Mouse (Mus musculus): ENCODE results near the gene Tra2a.

DNA sequence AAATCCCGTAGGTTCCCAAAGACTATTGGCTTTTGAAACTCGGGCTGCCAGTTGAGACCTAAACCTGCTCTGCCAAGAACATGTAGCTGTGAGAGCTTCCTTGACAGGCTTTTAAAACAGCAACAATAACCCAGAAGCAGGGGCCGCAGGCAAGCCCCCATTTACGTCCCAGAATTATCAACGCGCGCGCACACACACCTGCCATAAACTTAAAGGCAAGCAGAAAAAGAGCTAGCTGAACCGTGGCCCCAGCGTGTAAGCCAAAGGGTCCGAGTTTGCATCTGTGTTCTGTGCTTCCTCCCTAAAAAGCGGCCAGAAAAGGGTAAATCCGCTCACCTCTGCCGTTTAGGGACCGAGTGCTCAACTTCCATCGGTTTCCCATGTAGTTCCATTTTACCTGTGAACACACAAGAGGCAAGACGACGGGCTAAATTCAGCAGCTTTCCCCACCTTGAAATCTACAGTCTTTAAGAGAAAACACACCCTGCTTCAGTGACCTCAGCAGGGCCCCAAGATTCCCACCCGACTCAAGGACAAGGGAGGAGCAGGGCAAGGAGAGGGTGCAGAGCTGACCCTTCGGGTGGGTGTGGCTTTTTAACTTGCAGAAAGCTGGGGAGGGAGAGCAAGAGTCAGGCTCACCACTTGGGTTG lies 50.8 kb downstream of the Tra2a start:
- TF ChIP-seq CTCF (IDR thresholded peaks at IDR 0.05; ENCODE audit: low read depth) (no peak), EP300 (optimal IDR thresholded peaks at IDR 0.05) (no peak)

Data from stomach, postnatal 0 days (tissue).